Mouse (Mus musculus) liver, postnatal 0 days (tissue): ENCODE measurements around the gene Lama4. TPM values are rescaled to one million over a fixed set of nuclear protein-coding genes. Genes with fewer than 3 reads are reported as not detected.

Source experiments
- ATAC-seq: fragments of 200-750 bp; cut with Nextera tagmentation; 2 replicates; pipeline ENCODE4 v1.8.0; 2017; ENCODE audit warnings: mild to moderate bottlenecking, moderate library complexity
- DNase-seq: peaks from one replicate; pipeline ENCODE4 v3.0.0-alpha.2; 2016
- H3K27ac ChIP-seq: fragments of 300-500 bp; sonication (generic); 2 replicates; pipeline ENCODE4 v1.5.1; 2014; ENCODE audit warnings: antibody characterized with exemption, moderate library complexity, mild to moderate bottlenecking, low read depth
- H3K27me3 ChIP-seq: fragments of 300-500 bp; sonication (generic); 2 replicates; pipeline ENCODE4 v1.6.1; 2014; ENCODE audit warnings: low read length, control low read depth, mixed read lengths; ENCODE audit not compliant: insufficient read depth
- H3K36me3 ChIP-seq: fragments of 300-500 bp; sonication (generic); replicated peaks from 2 replicates; pipeline ENCODE4 v1.6.1; 2014; ENCODE audit warnings: mild to moderate bottlenecking, control low read depth, low read length, moderate library complexity, mixed read lengths; ENCODE audit not compliant: insufficient read depth
- H3K4me1 ChIP-seq: fragments of 300-500 bp; sonication (generic); 2 replicates; pipeline ENCODE4 v1.6.1; 2014; ENCODE audit warnings: antibody characterized with exemption, mild to moderate bottlenecking, control low read depth; ENCODE audit not compliant: insufficient read depth
- H3K4me2 ChIP-seq: fragments of 300-500 bp; sonication (generic); 2 replicates; pipeline ENCODE4 v1.6.1; 2014; ENCODE audit warnings: low read depth, mild to moderate bottlenecking, low read length, moderate library complexity, mixed read lengths
- H3K4me3 ChIP-seq: fragments of 300-500 bp; sonication (generic); 2 replicates; pipeline ENCODE4 v1.5.1; 2014; ENCODE audit warnings: low read depth, low read length
- H3K9ac ChIP-seq: fragments of 300-500 bp; sonication (generic); replicated peaks from 2 replicates; pipeline ENCODE4 v1.6.1; 2014; ENCODE audit warnings: mild to moderate bottlenecking, moderate library complexity
- H3K9me3 ChIP-seq: fragments of 300-500 bp; sonication (generic); 2 replicates; pipeline ENCODE4 v1.6.1; 2016; ENCODE audit warnings: mild to moderate bottlenecking, control low read depth, low read length, mixed read lengths
- CTCF ChIP-seq: sonication (generic); IDR thresholded peaks from 2 replicates; pipeline ENCODE4 v1.5.1; 2016; ENCODE audit warnings: antibody characterized with exemption, low read depth
- EP300 ChIP-seq: IDR thresholded peaks from 2 replicates; pipeline ENCODE4 v1.6.1; 2016; ENCODE audit warnings: antibody characterized with exemption, low read depth, mild to moderate bottlenecking
- WGBS: fragments of 180-500 bp; shearing (Covaris S2); extraction: QIAGEN DNeasy Blood & Tissue Kit; methylation state at CpG from one replicate; pipeline ENCODE4 v1.1.7; 2014; ENCODE audit not compliant: insufficient replicate concordance; 5-methylcytosine and 5-hydroxymethylcytosine counted together
- polyA plus RNA-seq: library from polyadenylated mRNA; unstranded; fragments of >200 nt; fragmentation: Nextera tagmentation; extraction: Ambion mirVana; gene quantifications from 2 replicates; pipeline ENCODE4 v1.2.1, GENCODE M21; 2015

Gene Lama4
- polyA plus RNA-seq, 1 experiment from 2014 or later = 2.4 TPM

GRCm38 (mm10) chr10:38992827-38993226, 27.5 kb downstream of the Lama4 start:
- WGBS = 88% methylated on average over 1 of the region's 1 CpGs
- ATAC-seq (no peak), DNase-seq (no peak)
- no peak for TF ChIP-seq CTCF
- H3K9ac ChIP-seq = no peak overlapping the region
- H3K4me3 ChIP-seq = no peak overlapping the region
- H3K4me2 ChIP-seq = no peak overlapping the region
- no peaks in the 10 kb centered on the region for H3K27me3 ChIP-seq
- H3K27ac ChIP-seq = no peak overlapping the region
- no peaks in the 10 kb centered on the region for H3K4me1 ChIP-seq
- H3K9me3 ChIP-seq = no peaks in the 10 kb centered on the region
- no peaks in the 10 kb centered on the region for H3K36me3 ChIP-seq

- DNase-seq (no peak), ATAC-seq (no peak)
- no peak for TF ChIP-seq CTCF
- no peak for TF ChIP-seq EP300
- H3K9ac ChIP-seq = no peak overlapping the region
- WGBS = 70% methylated on average over 2 of the region's 2 CpGs
- H3K27ac ChIP-seq = no peak overlapping the region
- no peaks in the 10 kb centered on the region for H3K9me3 ChIP-seq
- H3K4me3 ChIP-seq = no peak overlapping the region
- no peaks in the 10 kb centered on the region for H3K27me3 ChIP-seq
- H3K4me1 ChIP-seq = no peaks in the 10 kb centered on the region
- no peaks in the 10 kb centered on the region for H3K36me3 ChIP-seq
- no peak overlapping the region for H3K4me2 ChIP-seq
Observed at GRCm38 (mm10) chr10:38993632-38994424, 28.5 kb downstream of the Lama4 start.

GRCm38 (mm10) chr10:38994719-38995450, 29.6 kb downstream of the Lama4 start:
- no peaks in the 10 kb centered on the region for H3K9me3 ChIP-seq
- TF ChIP-seq EP300 (no peak), CTCF (no peak)

GRCm38 (mm10) chr10:38995896-38996295, 30.6 kb downstream of the Lama4 start:
- DNase-seq = no peak
- ATAC-seq = no peak
- no peaks in the 10 kb centered on the region for H3K27me3 ChIP-seq
- no peak overlapping the region for H3K4me3 ChIP-seq
- H3K4me2 ChIP-seq = no peak overlapping the region
- H3K9ac ChIP-seq = no peak overlapping the region
- no peaks in the 10 kb centered on the region for H3K4me1 ChIP-seq
- H3K36me3 ChIP-seq = no peaks in the 10 kb centered on the region
- no peak overlapping the region for H3K27ac ChIP-seq
- TF ChIP-seq CTCF (no peak), EP300 (no peak)
- WGBS = 81% methylated on average over 2 of the region's 2 CpGs
- no peaks in the 10 kb centered on the region for H3K9me3 ChIP-seq

More at GRCm38 (mm10) chr10:38994719-38995450, 29.6 kb downstream of the Lama4 start:
- no peaks in the 10 kb centered on the region for H3K27me3 ChIP-seq
- no peak overlapping the region for H3K27ac ChIP-seq
- no peak overlapping the region for H3K4me3 ChIP-seq
- H3K9ac ChIP-seq = no peak overlapping the region
- no peaks in the 10 kb centered on the region for H3K36me3 ChIP-seq
- WGBS = 75% methylated on average over 9 of the region's 9 CpGs
- ATAC-seq (no peak), DNase-seq (no peak)
- no peaks in the 10 kb centered on the region for H3K4me1 ChIP-seq
- no peak overlapping the region for H3K4me2 ChIP-seq

- Histone ChIP-seq H3K27me3 (no peaks in the 10 kb centered on the region), H3K9me3 (no peaks in the 10 kb centered on the region), H3K4me1 (no peaks in the 10 kb centered on the region), H3K36me3 (no peaks in the 10 kb centered on the region), H3K27ac (no peak overlapping the region), H3K9ac (no peak overlapping the region), H3K4me2 (no peak overlapping the region), H3K4me3 (no peak overlapping the region)
- ATAC-seq (no peak), DNase-seq (no peak)
- TF ChIP-seq EP300 (no peak), CTCF (no peak)
- 77% methylated on average over 4 of the region's 4 CpGs for WGBS
Observed at GRCm38 (mm10) chr10:39000951-39001350, 35.6 kb downstream of the Lama4 start.

- ATAC-seq = no peak
- H3K27me3 ChIP-seq = no peaks in the 10 kb centered on the region
- 62% methylated on average over 2 of the region's 2 CpGs for WGBS
- H3K9me3 ChIP-seq = no peaks in the 10 kb centered on the region
- no peaks in the 10 kb centered on the region for H3K4me1 ChIP-seq
- TF ChIP-seq EP300 (no peak), CTCF (0 out of 2 replicates have a peak, but pooled peaks have one; percentile 19)
- no peak overlapping the region for H3K9ac ChIP-seq
- no peak overlapping the region for H3K4me2 ChIP-seq
- H3K4me3 ChIP-seq = no peak overlapping the region
- no peak for DNase-seq
- H3K27ac ChIP-seq = no peak overlapping the region
- no peaks in the 10 kb centered on the region for H3K36me3 ChIP-seq
Observed at GRCm38 (mm10) chr10:39002521-39002920, 37.2 kb downstream of the Lama4 start.
